Mouse (Mus musculus): Measurements from ENCODE around the gene Mpdz. TPM values are rescaled to one million over a fixed set of nuclear protein-coding genes. Genes with fewer than 3 reads are reported as not detected.

Mpdz gene
- total and polyA plus RNA-seq, 3 experiments = not detected

DNA sequence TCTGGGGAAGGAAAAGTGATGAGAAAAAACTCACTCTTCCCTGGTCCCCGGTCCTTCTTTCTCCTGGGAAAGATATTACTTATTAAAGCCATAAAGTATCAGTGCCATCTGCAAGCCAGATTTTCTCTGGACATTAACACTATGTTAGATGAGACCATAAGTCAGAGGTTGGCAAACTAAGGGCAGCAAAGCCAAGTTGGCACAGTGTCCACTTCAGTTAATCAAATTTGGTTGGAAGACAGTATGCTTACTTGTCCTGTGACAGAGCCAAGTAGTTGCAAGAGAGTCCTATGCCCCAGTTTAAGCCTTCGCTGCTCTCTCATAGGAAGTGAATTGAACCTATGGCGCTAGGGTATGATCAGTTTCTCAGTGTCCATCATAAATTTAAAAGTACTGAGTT, 159.0 kb downstream of the Mpdz start:
- Histone ChIP-seq H3K4me3 (ENCODE audit: control insufficient read depth in 1 of 2, insufficient read depth in 1 of 2, low read depth in 2 of 2, low read length in 2 of 2) (no peak overlapping the region), H3K9ac (ENCODE audit: control insufficient read depth, low read depth, low read length, poor library complexity, severe bottlenecking) (no peak overlapping the region), H3K27me3 (ENCODE audit: control insufficient read depth in 1 of 2, insufficient read depth in 2 of 2, low read length in 2 of 2) (no peaks in the 10 kb centered on the region), H3K9me3 (replicated peaks; ENCODE audit: insufficient read depth, low read length) (no peaks in the 10 kb centered on the region), H3K36me3 (ENCODE audit: control insufficient read depth in 1 of 2, insufficient read depth in 2 of 2, low read length in 2 of 2) (no peaks in the 10 kb centered on the region), H3K27ac (ENCODE audit: control insufficient read depth, low read depth, low read length) (no peak overlapping the region), H3K79me2 (ENCODE audit: control insufficient read depth, insufficient read depth, low read length, poor library complexity) (no peaks in the 10 kb centered on the region), H3K4me1 (ENCODE audit: control insufficient read depth in 1 of 2, insufficient read depth in 2 of 2, low read length in 2 of 2) (no peaks in the 10 kb centered on the region)
- TF ChIP-seq KAT2A (conservative IDR thresholded peaks at IDR 0.05; ENCODE audit: low read depth, low read length) (no peak), POLR2A (IDR thresholded peaks at IDR 0.05; ENCODE audit: control insufficient read depth in 1 of 2, insufficient read depth in 1 of 2, low read depth in 1 of 2, low read length in 2 of 2, poor library complexity in 1 of 2) (no peak), ZMIZ1 (IDR thresholded peaks at IDR 0.05; ENCODE audit: low read depth, low read length) (no peak)
- no peak for DNase-seq (ENCODE audit: low read depth, low spot score)

DNA sequence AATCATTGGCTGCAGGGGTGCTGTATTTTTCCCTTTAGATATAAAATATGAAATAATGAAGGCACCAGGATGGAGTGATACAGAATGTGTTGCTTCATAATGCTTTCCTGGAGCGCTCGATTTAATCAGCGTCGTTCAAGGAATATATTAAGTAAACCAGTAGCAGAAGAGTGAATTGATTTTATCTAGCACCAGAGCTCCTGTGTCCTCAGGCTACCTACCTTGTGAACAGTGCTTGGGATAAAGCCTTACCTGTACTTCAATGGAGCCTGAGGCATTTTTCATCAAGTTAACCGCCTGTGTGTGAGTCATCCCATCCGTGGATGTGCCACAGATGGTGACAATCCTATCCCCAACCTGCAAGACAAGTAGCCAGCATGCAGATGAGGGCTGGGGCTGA, 159.5 kb downstream of the Mpdz start:
- no peak overlapping the region for H3K9ac ChIP-seq (ENCODE audit: control insufficient read depth, low read depth, low read length, poor library complexity, severe bottlenecking)
- no peaks in the 10 kb centered on the region for H3K4me1 ChIP-seq (ENCODE audit: control insufficient read depth in 1 of 2, insufficient read depth in 2 of 2, low read length in 2 of 2)
- H3K27ac ChIP-seq (ENCODE audit: control insufficient read depth, low read depth, low read length) = no peak overlapping the region

DNA sequence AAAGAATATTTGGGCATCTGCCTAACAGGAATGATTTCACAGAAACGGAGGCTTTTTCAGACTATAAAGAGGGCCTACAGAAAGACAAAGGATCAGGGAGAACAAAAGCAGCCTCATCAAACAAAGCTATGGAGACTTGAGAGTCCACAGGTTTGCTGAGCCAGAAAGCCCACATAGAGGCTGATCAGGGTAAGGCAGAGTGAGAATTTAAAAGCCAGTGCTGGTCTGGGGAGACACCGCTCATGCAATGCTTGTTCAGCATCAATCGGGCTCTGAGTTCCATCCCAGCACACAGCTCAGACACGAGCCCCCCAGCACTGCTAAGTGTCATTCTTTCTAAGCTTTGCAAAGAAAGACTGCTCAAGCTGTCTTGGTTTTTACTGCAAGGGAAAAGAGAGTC, 162.5 kb downstream of the Mpdz start:
- H3K27ac ChIP-seq (ENCODE audit: control insufficient read depth, low read depth, low read length) = no peak overlapping the region
- no peak for DNase-seq (ENCODE audit: low read depth, low spot score)
- no peaks in the 10 kb centered on the region for H3K36me3 ChIP-seq (ENCODE audit: control insufficient read depth in 1 of 2, insufficient read depth in 2 of 2, low read length in 2 of 2)
- H3K27me3 ChIP-seq (ENCODE audit: control insufficient read depth in 1 of 2, insufficient read depth in 2 of 2, low read length in 2 of 2) = no peaks in the 10 kb centered on the region
- H3K9me3 ChIP-seq (replicated peaks; ENCODE audit: insufficient read depth, low read length) = no peaks in the 10 kb centered on the region
- no peaks in the 10 kb centered on the region for H3K4me1 ChIP-seq (ENCODE audit: control insufficient read depth in 1 of 2, insufficient read depth in 2 of 2, low read length in 2 of 2)
- H3K4me3 ChIP-seq (ENCODE audit: control insufficient read depth in 1 of 2, insufficient read depth in 1 of 2, low read depth in 2 of 2, low read length in 2 of 2) = no peak overlapping the region
- no peak overlapping the region for H3K9ac ChIP-seq (ENCODE audit: control insufficient read depth, low read depth, low read length, poor library complexity, severe bottlenecking)
- no peaks in the 10 kb centered on the region for H3K79me2 ChIP-seq (ENCODE audit: control insufficient read depth, insufficient read depth, low read length, poor library complexity)
- TF ChIP-seq NELFE (IDR thresholded peaks at IDR 0.05; ENCODE audit: low read depth, low read length) (no peak), MAFK (IDR thresholded peaks at IDR 0.05; ENCODE audit: borderline replicate concordance, low read depth, low read length) (no peak), ELF1 (IDR thresholded peaks at IDR 0.05; ENCODE audit: low read depth, low read length) (no peak), UBTF (IDR thresholded peaks at IDR 0.05; ENCODE audit: borderline replicate concordance, insufficient read depth, low read depth, low read length) (no peak), MEF2A (IDR thresholded peaks at IDR 0.05; ENCODE audit: extremely low read depth, insufficient replicate concordance, low read depth, low read length, poor library complexity, severe bottlenecking) (no peak), RAD21 (IDR thresholded peaks at IDR 0.05; ENCODE audit: low read depth, low read length) (no peak), POLR2A (IDR thresholded peaks at IDR 0.05; ENCODE audit: control insufficient read depth in 1 of 2, insufficient read depth in 1 of 2, low read depth in 1 of 2, low read length in 2 of 2, poor library complexity in 1 of 2) (no peak), POLR2AphosphoS5 (IDR thresholded peaks at IDR 0.05; ENCODE audit: borderline replicate concordance, low read depth, low read length) (no peak)

More for the DNA sequence above, 159.5 kb downstream of the Mpdz start:
- Histone ChIP-seq H3K79me2 (ENCODE audit: control insufficient read depth, insufficient read depth, low read length, poor library complexity) (no peaks in the 10 kb centered on the region), H3K36me3 (ENCODE audit: control insufficient read depth in 1 of 2, insufficient read depth in 2 of 2, low read length in 2 of 2) (no peaks in the 10 kb centered on the region), H3K4me3 (ENCODE audit: control insufficient read depth in 1 of 2, insufficient read depth in 1 of 2, low read depth in 2 of 2, low read length in 2 of 2) (no peak overlapping the region), H3K27me3 (ENCODE audit: control insufficient read depth in 1 of 2, insufficient read depth in 2 of 2, low read length in 2 of 2) (no peaks in the 10 kb centered on the region), H3K9me3 (replicated peaks; ENCODE audit: insufficient read depth, low read length) (no peaks in the 10 kb centered on the region)
- no peak for DNase-seq (ENCODE audit: low read depth, low spot score)
- TF ChIP-seq SMC3 (IDR thresholded peaks at IDR 0.05; ENCODE audit: low read depth, low read length) (no peak), MXI1 (IDR thresholded peaks at IDR 0.05; ENCODE audit: low read depth, low read length) (no peak), JUND (IDR thresholded peaks at IDR 0.05; ENCODE audit: low read depth, low read length) (no peak), POLR2A (IDR thresholded peaks at IDR 0.05; ENCODE audit: control insufficient read depth in 1 of 2, insufficient read depth in 1 of 2, low read depth in 1 of 2, low read length in 2 of 2, poor library complexity in 1 of 2) (no peak), ZKSCAN1 (IDR thresholded peaks at IDR 0.05; ENCODE audit: low read depth, low read length) (no peak), GABPA (IDR thresholded peaks at IDR 0.05; ENCODE audit: low read depth, low read length) (no peak)

All from MEL (cell line).